Mouse (Mus musculus) heart, embryonic 14.5 days (tissue): Measurements from ENCODE around the gene Usp42. TPM values are rescaled to one million over a fixed set of nuclear protein-coding genes. Genes with fewer than 3 reads are reported as not detected.

ENCODE experiments used
- ATAC-seq: fragments of 200-750 bp; cut with Nextera tagmentation; 2 replicates; pipeline ENCODE4 v1.8.0; 2017; ENCODE audit warnings: low read depth, moderate TSS enrichment; ENCODE audit not compliant: insufficient number of reproducible peaks, insufficient read depth, low FRiP score
- H3K27ac ChIP-seq, 2 experiments: fragments of 200-500 bp in 1 of 2; fragments of 300-500 bp in 1 of 2; sonication (generic) in 1 of 2; replicated peaks in 1 of 2; 2 replicates each; pipeline ENCODE4 v1.5.1; 2012 to 2014; ENCODE audit warnings: low read depth in 2 of 2, low read length in 2 of 2, control low read depth in 1 of 2, mild to moderate bottlenecking in 1 of 2, mixed read lengths in 1 of 2; ENCODE audit not compliant: control insufficient read depth in 1 of 2, insufficient read depth in 1 of 2
- H3K27me3 ChIP-seq: fragments of 300-500 bp; sonication (generic); 2 replicates; pipeline ENCODE4 v1.6.1; 2014; ENCODE audit warnings: mild to moderate bottlenecking, low read length, control low read depth; ENCODE audit not compliant: control insufficient read depth, insufficient read depth
- H3K36me3 ChIP-seq: fragments of 300-500 bp; sonication (generic); 2 replicates; pipeline ENCODE4 v1.6.1; 2014; ENCODE audit warnings: mild to moderate bottlenecking, control low read depth, low read length, mixed read lengths; ENCODE audit not compliant: control insufficient read depth, insufficient read depth
- H3K4me1 ChIP-seq, 2 experiments: fragments of 200-500 bp in 1 of 2; fragments of 300-500 bp in 1 of 2; sonication (generic) in 1 of 2; 2 replicates each; pipeline ENCODE4 v1.6.1; 2012 to 2014; ENCODE audit warnings: low read length in 2 of 2, control low read depth in 1 of 2, mixed read lengths in 1 of 2; ENCODE audit not compliant: control insufficient read depth in 2 of 2, insufficient read depth in 2 of 2
- H3K4me2 ChIP-seq: fragments of 300-500 bp; sonication (generic); 2 replicates; pipeline ENCODE4 v1.6.1; 2014; ENCODE audit warnings: mild to moderate bottlenecking, low read length
- H3K4me3 ChIP-seq, 2 experiments: fragments of 200-500 bp in 1 of 2; fragments of 300-500 bp in 1 of 2; sonication (generic) in 1 of 2; 2 replicates each; pipeline ENCODE4 v1.5.1; 2012 to 2014; ENCODE audit warnings: low read length in 2 of 2, mild to moderate bottlenecking in 2 of 2, control low read depth in 1 of 2, low read depth in 1 of 2, moderate library complexity in 1 of 2; ENCODE audit not compliant: control insufficient read depth in 1 of 2, insufficient read depth in 1 of 2
- H3K9ac ChIP-seq: fragments of 300-500 bp; sonication (generic); 2 replicates; pipeline ENCODE4 v1.6.1; 2014; ENCODE audit warnings: mild to moderate bottlenecking, low read length
- H3K9me3 ChIP-seq: fragments of 300-500 bp; sonication (generic); 2 replicates; pipeline ENCODE4 v1.6.1; 2016; ENCODE audit warnings: low read length, control low read depth; ENCODE audit not compliant: control insufficient read depth
- WGBS: fragments of 180-500 bp; shearing (Covaris S2); extraction: QIAGEN DNeasy Blood & Tissue Kit; methylation state at CpG from one replicate; pipeline ENCODE4 v1.1.7; 2014; 5-methylcytosine and 5-hydroxymethylcytosine counted together
- polyA plus RNA-seq: library from polyadenylated mRNA; unstranded; fragments of >200 nt; fragmentation: Nextera tagmentation; extraction: Ambion mirVana; gene quantifications from 2 replicates; pipeline ENCODE4 v1.2.1, GENCODE M21; 2014

The Usp42 gene
- polyA plus RNA-seq, 1 experiment from 2014 or later, result 12.8 TPM

- Histone ChIP-seq H3K36me3 (peaks cover 15% of the 10 kb centered on the region), H3K4me1 (peaks cover 4 to 12% of the 10 kb centered on the region in 2 experiments), H3K27me3 (no peaks in the 10 kb centered on the region), H3K9me3 (no peaks in the 10 kb centered on the region), H3K4me3 (peak overlapping the region; percentile 69 to 97), H3K4me2 (peak overlapping the region; percentile 85), H3K27ac (peak overlapping the region; percentile 46 to 91; a peak in 3 of 4 replicates), H3K9ac (peak overlapping the region; percentile 97)
- ATAC-seq, result peak; percentile 45
- WGBS, result 2% methylated on average over 42 of the region's 82 CpGs
Observed at GRCm38 (mm10) chr5:143731483-143732112, 482 bp downstream of the Usp42 start.

- no peak for ATAC-seq
- Histone ChIP-seq H3K9ac (peak overlapping the region; percentile 97), H3K9me3 (no peaks in the 10 kb centered on the region), H3K4me2 (peak overlapping the region; percentile 85), H3K36me3 (peaks cover 22% of the 10 kb centered on the region), H3K4me1 (peaks cover 4 to 12% of the 10 kb centered on the region in 2 experiments), H3K27ac (no peak overlapping the region; a peak in 1 of 4 replicates), H3K27me3 (no peaks in the 10 kb centered on the region), H3K4me3 (peak overlapping the region in 1 of 2 experiments; percentile 97; a peak in 3 of 4 replicates)
- 13% methylated on average over 6 of the region's 6 CpGs for WGBS
Observed at GRCm38 (mm10) chr5:143730915-143731314, 1.2 kb downstream of the Usp42 start.

DNA sequence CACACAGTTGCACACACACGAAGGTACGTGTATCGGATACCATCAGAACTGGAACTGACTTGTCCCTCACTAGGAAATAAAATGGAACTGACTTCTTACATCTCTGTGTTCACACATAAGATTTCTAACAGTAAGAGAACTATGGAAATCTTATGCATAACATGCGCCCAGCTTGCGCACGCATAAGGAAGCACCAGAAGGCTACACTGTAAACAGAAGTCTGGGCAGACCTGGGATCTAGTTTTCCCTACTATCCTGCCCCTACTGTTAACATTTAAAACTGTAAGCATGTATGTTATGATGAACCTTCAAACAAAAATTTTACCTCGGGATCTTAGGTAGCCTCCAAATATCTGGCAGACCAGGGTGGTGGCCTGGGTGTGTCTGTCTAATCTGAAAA, 10.1 kb downstream of the Usp42 start:
- H3K27me3 ChIP-seq, result no peaks in the 10 kb centered on the region
- H3K36me3 ChIP-seq, result peaks cover 100% of the 10 kb centered on the region
- H3K4me3 ChIP-seq, result no peak overlapping the region
- H3K4me2 ChIP-seq, result no peak overlapping the region
- no peaks in the 10 kb centered on the region for H3K9me3 ChIP-seq
- WGBS, result 93% methylated on average over 7 of the region's 7 CpGs
- no peak overlapping the region for H3K27ac ChIP-seq
- no peak for ATAC-seq
- no peaks in the 10 kb centered on the region for H3K4me1 ChIP-seq
- H3K9ac ChIP-seq, result no peak overlapping the region

DNA sequence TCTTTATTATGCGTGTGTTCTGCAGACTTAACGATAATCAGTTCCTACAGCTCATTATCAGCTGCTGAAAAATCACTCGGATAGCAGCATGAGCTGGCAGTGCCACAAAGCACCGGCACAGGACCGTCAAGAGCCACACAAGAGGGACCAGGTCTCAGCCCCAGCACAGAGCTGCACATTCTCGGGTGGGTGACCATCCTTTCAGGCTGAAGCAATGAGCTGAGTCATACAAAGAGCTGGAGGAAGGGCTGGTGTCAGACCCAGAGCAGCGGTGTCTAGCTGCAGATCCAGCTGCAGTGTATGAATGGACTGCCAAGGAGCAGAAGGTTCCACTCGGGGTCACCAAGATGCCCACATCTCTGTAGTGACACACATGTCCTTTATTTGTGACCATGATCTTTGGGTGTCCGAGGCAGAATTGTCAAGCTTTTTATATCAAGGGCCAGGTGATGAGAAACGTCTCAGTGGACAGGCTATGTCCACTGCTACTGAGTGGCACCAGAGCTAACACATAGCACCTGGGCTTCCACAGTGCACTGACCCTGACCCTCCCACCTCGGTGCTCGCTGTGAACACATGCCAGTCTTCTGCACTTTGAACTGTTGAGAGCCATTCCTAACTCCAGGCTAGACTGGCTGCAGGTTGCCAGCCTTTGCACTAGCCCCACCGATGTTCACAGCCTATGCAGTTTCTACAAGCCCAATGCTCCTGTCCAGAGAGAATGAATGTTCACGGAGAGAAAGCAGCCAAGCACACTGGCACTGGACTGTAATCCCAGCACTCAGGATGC, 19.9 kb downstream of the Usp42 start:
- Histone ChIP-seq H3K4me2 (no peak overlapping the region), H3K9ac (no peak overlapping the region), H3K4me1 (peaks cover 2 to 3% of the 10 kb centered on the region in 2 experiments; a peak in 3 of 4 replicates), H3K4me3 (no peak overlapping the region), H3K27me3 (no peaks in the 10 kb centered on the region), H3K36me3 (peaks cover 98% of the 10 kb centered on the region), H3K27ac (no peak overlapping the region), H3K9me3 (no peaks in the 10 kb centered on the region)
- no peak for ATAC-seq
- 75% methylated on average over 14 of the region's 14 CpGs for WGBS

- Histone ChIP-seq H3K9ac (no peak overlapping the region), H3K4me1 (peaks cover 7 to 11% of the 10 kb centered on the region in 2 experiments), H3K9me3 (no peaks in the 10 kb centered on the region), H3K4me2 (no peak overlapping the region), H3K36me3 (peaks cover 93% of the 10 kb centered on the region), H3K27ac (peak overlapping the region in 1 of 2 experiments; percentile 41; a peak in 1 of 4 replicates), H3K27me3 (no peaks in the 10 kb centered on the region), H3K4me3 (no peak overlapping the region)
- ATAC-seq, result no peak
- 12% methylated on average over 7 of the region's 7 CpGs for WGBS
Observed at GRCm38 (mm10) chr5:143711326-143711725, 20.8 kb downstream of the Usp42 start.

DNA sequence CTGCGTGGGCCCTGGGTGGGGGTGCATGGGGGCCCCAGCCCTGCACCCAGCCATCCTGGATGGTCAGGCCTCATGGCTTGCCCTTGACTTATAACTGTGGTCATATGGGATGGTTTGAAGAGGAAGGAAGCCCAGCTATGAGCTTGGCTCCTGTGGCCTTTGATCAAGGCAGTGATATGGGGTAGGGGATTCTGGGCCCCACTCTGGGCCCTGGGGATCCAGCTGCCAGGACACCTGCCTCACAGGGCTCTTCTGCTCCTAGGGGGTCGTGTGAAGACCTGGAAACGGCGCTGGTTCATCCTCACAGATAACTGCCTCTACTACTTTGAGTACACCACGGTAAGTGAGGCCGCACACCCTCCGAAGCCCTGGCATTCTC, 25.3 kb downstream of the Usp42 start:
- peaks cover 21 to 27% of the 10 kb centered on the region in 2 experiments for H3K4me1 ChIP-seq
- peaks cover 83% of the 10 kb centered on the region for H3K36me3 ChIP-seq
- H3K4me3 ChIP-seq, result no peak overlapping the region
- no peaks in the 10 kb centered on the region for H3K27me3 ChIP-seq
- H3K4me2 ChIP-seq, result peak overlapping the region; percentile 21
- peak overlapping the region; percentile 49 to 76 for H3K27ac ChIP-seq
- no peak for ATAC-seq
- 67% methylated on average over 7 of the region's 7 CpGs for WGBS
- peak overlapping the region; percentile 34; the same call in 1 of the 2 replicates for H3K9ac ChIP-seq
- no peaks in the 10 kb centered on the region for H3K9me3 ChIP-seq

DNA sequence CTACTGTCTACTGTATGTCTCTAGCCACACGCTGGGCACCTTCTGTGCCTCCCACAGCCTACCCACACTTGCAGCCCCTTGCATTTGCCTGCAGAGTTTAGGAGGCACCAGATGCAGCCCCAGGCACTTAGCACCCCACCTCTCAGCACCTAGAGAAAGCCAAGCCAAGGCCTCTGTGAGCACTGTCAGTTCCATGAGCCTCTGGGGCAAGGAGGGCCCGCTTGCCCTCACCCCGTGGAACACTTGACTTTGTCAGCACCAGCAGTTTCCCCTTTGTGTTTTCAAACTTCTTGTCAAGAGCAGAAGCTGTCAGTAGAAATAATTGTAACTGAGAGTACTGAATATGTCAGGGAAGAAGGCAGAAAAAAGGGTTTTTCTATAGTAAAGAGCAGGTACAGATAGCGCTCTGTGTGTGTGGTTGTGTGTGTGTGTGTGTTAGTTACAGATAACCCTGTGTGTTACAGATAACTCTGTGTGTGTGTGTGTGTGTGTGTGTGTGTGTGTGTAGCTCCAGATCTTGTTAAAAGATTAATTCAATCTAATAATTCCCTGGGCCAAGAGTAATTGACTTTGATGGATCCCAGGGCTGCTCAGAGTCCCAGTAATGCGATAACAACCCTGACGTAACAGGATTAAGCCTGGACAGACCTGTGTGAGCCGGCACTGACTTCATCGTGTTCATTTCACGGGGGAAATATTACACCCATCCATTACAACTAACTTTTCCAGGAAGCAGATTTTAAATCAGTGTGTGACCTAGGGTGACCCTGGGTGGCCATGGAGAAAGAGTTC, 25.9 kb downstream of the Usp42 start:
- H3K36me3 ChIP-seq, result peaks cover 84% of the 10 kb centered on the region
- H3K4me2 ChIP-seq, result peak overlapping the region; percentile 21
- peak overlapping the region; percentile 34; the same call in 1 of the 2 replicates for H3K9ac ChIP-seq
- no peaks in the 10 kb centered on the region for H3K27me3 ChIP-seq
- peak; percentile 70 for ATAC-seq
- peak overlapping the region; percentile 49 to 76 for H3K27ac ChIP-seq
- H3K9me3 ChIP-seq, result no peaks in the 10 kb centered on the region
- WGBS, result 20% methylated on average over 9 of the region's 9 CpGs
- peaks cover 20 to 27% of the 10 kb centered on the region in 2 experiments for H3K4me1 ChIP-seq
- no peak overlapping the region for H3K4me3 ChIP-seq
